Mouse (Mus musculus) heart, embryonic 11.5 days (tissue): ENCODE measurements around the gene Gm21887. TPM values are rescaled to one million over a fixed set of nuclear protein-coding genes. Genes with fewer than 3 reads are reported as not detected.
"Not testable (repeated sequence)": the region's sequence is repeated elsewhere in the genome, so short reads cannot be mapped to it uniquely, and the experiment has no call there.

Experiments used
- ATAC-seq: fragments of 200-750 bp; cut with Nextera tagmentation; replicated peaks from 2 replicates; pipeline ENCODE4 v1.8.0; 2017; ENCODE audit warnings: moderate library complexity; ENCODE audit not compliant: insufficient number of reproducible peaks, low FRiP score, low TSS enrichment
- H3K27ac ChIP-seq: fragments of 300-500 bp; sonication (generic); 2 replicates; pipeline ENCODE4 v1.5.1; 2014; ENCODE audit warnings: mild to moderate bottlenecking, low read depth, low read length
- H3K27me3 ChIP-seq: fragments of 300-500 bp; sonication (generic); 2 replicates; pipeline ENCODE4 v1.6.1; 2014; ENCODE audit warnings: mild to moderate bottlenecking, low read length, mixed read lengths; ENCODE audit not compliant: control insufficient read depth, insufficient read depth
- H3K36me3 ChIP-seq: fragments of 300-500 bp; sonication (generic); 2 replicates; pipeline ENCODE4 v1.6.1; 2014; ENCODE audit warnings: mild to moderate bottlenecking, low read length, moderate library complexity, mixed read lengths; ENCODE audit not compliant: control insufficient read depth, insufficient read depth
- H3K4me1 ChIP-seq: fragments of 300-500 bp; sonication (generic); 2 replicates; pipeline ENCODE4 v1.6.1; 2014; ENCODE audit warnings: low read length; ENCODE audit not compliant: control insufficient read depth, insufficient read depth
- H3K4me2 ChIP-seq: fragments of 300-500 bp; sonication (generic); 2 replicates; pipeline ENCODE4 v1.6.1; 2014; ENCODE audit warnings: mild to moderate bottlenecking, moderate library complexity
- H3K4me3 ChIP-seq: fragments of 300-500 bp; sonication (generic); 2 replicates; pipeline ENCODE4 v1.5.1; 2014; ENCODE audit warnings: low read depth, low read length
- H3K9ac ChIP-seq: fragments of 300-500 bp; sonication (generic); 2 replicates; pipeline ENCODE4 v1.6.1; 2014; ENCODE audit warnings: mild to moderate bottlenecking, low read depth, low read length, moderate library complexity
- H3K9me3 ChIP-seq: fragments of 300-500 bp; sonication (generic); replicated peaks from 2 replicates; pipeline ENCODE4 v1.6.1; 2016; ENCODE audit warnings: low read length; ENCODE audit not compliant: control insufficient read depth
- WGBS: fragments of 180-500 bp; shearing (Covaris S2); extraction: QIAGEN DNeasy Blood & Tissue Kit; methylation state at CpG from one replicate; pipeline ENCODE4 v1.1.7; 2014; ENCODE audit not compliant: insufficient replicate concordance; 5-methylcytosine and 5-hydroxymethylcytosine counted together
- polyA plus RNA-seq: library from polyadenylated mRNA; unstranded; fragments of >200 nt; fragmentation: Nextera tagmentation; extraction: Ambion mirVana; gene quantifications from 2 replicates; pipeline ENCODE4 v1.2.1, GENCODE M21; 2014

Gene Gm21887
- polyA plus RNA-seq, 1 experiment from 2014 or later: 157 TPM

DNA sequence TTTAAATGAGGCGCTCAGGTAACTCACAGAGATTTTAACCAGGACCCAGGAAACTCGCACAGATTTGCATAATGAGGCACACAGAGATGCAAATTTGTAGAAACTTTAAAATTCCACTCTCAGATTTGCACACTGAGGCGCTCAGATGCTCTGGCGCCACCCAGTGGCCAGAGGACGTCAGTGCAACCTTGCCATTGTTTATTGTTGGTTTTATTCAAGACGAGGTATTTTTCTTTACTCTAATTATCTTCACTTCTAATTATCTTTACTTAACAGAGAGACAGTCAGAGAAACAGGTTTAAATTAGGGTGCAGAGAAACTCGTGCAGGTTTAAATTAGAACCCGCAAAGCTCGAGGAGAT, 11.2 kb downstream of the Gm21887 start:
- ATAC-seq, H3K4me3 ChIP-seq, H3K4me1 ChIP-seq, H3K27ac ChIP-seq, H3K4me2 ChIP-seq, H3K27me3 ChIP-seq, H3K9ac ChIP-seq: not testable (repeated sequence)
- 45% methylated on average over 9 of the region's 9 CpGs for WGBS
- Histone ChIP-seq H3K36me3 (peaks cover 32% of the 10 kb centered on the region), H3K9me3 (peaks cover 32% of the 10 kb centered on the region)

DNA sequence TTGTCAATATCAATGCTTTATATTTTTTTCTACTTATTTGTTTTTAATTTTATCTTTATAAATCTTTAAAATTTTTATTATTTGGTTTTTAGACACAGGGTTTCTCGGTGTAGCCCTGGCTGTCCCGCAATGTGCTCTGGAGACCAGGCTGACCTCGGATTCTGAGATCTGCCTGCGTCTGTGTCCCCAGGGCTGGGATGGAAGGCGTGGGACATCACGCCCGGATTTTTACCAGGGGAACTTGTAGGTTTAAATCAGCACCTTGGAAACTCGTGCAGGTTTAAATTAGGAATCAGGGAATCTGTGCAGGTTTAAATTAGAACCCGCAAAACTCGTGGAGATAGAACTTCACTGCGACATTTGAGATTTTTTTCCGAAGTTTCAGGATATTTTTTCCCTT, 11.7 kb downstream of the Gm21887 start:
- H3K4me1 ChIP-seq, H3K4me2 ChIP-seq, H3K27me3 ChIP-seq, H3K9ac ChIP-seq, H3K27ac ChIP-seq, H3K4me3 ChIP-seq, ATAC-seq: not testable (repeated sequence)
- 72% methylated on average over 12 of the region's 12 CpGs for WGBS
- peaks cover 32% of the 10 kb centered on the region for H3K36me3 ChIP-seq
- H3K9me3 ChIP-seq: peaks cover 32% of the 10 kb centered on the region

DNA sequence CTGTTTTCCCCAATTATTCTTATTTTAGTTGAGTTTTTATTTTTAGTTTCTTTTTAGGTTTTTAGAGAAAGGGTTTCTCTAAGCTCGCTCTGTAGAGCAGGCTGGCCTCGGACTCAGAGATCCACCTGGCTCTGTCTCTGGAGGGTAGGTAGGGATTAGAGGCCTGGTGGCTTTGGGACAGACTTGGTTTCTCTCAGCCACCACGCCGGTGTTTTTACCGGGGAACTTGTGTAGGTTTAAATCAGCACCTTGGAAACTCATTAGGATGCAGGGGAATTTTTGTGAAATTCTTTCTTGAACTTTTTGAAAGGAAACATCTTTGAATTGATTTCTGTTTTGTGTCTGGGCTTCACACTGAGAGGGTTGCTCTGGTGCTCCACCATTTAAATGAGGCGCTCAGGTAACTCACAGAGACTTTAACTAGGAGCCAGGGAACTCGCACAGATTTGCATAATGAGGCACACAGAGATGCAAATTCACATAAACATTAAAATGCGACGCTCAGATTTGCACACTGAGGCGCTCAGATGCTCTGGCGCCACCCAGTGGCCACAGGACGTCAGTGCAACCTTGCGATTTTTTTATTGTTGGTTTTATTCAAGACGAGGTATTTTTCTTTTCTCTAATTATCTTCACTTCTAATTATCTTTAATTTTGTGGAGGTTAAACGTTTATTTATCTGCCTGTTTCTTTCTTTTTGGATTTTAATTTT, 12.4 kb downstream of the Gm21887 start:
- ATAC-seq, H3K27ac ChIP-seq, H3K4me2 ChIP-seq, H3K4me3 ChIP-seq, H3K4me1 ChIP-seq, H3K27me3 ChIP-seq, H3K9ac ChIP-seq: not testable (repeated sequence)
- 48% methylated on average over 15 of the region's 15 CpGs for WGBS
- Histone ChIP-seq H3K9me3 (peaks cover 32% of the 10 kb centered on the region), H3K36me3 (peaks cover 32% of the 10 kb centered on the region)

Other genes starting within 250 kb of the Gm21887 start
- 0.13 and 0.30 TPM in 2 replicates for gene 4933400A11Rik, start 230.0 kb upstream of the Gm21887 start, polyA plus RNA-seq